Mouse (Mus musculus) olfactory bulb, adult 2 months (tissue): ENCODE measurements around the gene Tmprss12.

ENCODE experiments used
- CTCF ChIP-seq: fragments of 200-500 bp; IDR thresholded peaks from 2 replicates; pipeline ENCODE4 v1.5.1; 2012; ENCODE audit warnings: low read depth, mild to moderate bottlenecking, low read length, moderate library complexity; ENCODE audit not compliant: insufficient read depth
- POLR2A ChIP-seq: fragments of 200-500 bp; IDR thresholded peaks from 2 replicates; pipeline ENCODE4 v1.6.1; 2012; ENCODE audit warnings: mild to moderate bottlenecking, low read depth, low read length, moderate library complexity; ENCODE audit not compliant: insufficient read depth

DNA sequence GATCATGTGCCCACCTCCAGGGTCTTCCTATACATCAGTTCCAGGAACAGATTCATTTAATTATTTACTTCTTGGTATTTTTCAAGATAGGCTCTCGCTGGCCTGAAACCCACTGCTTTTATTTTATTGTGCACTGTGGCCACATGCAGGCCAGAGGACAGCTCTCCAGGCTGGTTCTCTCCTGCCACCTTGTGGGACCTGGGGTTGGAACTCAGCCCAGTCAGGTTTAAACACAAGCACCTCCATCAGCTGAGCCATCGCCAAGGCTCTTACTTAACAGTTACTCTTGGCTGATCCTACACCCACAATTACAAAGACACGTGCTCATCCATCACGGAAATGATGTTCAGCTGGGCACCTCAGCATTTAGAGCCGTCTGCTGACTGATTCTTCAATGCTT lies 40.5 kb downstream of the Tmprss12 start:
- TF ChIP-seq POLR2A: no peak
- no peak for TF ChIP-seq CTCF
